Mouse (Mus musculus): ENCODE data around the gene Foxe1. TPM values are rescaled to one million over a fixed set of nuclear protein-coding genes. Genes with fewer than 3 reads are reported as not detected.

Foxe1 gene
- polyA plus RNA-seq, 1 experiment from 2014 or later = 2.3 TPM

- H3K9me3 ChIP-seq = no peaks in the 10 kb centered on the region
- 12% methylated on average over 10 of the region's 10 CpGs for WGBS
- H3K4me1 ChIP-seq = peaks cover 16% of the 10 kb centered on the region
- no peak overlapping the region for H3K4me3 ChIP-seq
- H3K27me3 ChIP-seq (replicated peaks; ENCODE audit: low read depth, poor library complexity, severe bottlenecking) = peaks cover 90% of the 10 kb centered on the region
- DNase-seq (ENCODE audit: low spot score) = peak; percentile 28
- H3K36me3 ChIP-seq (replicated peaks) = no peaks in the 10 kb centered on the region
- no peak overlapping the region for H3K27ac ChIP-seq (replicated peaks)
These were observed 4.4 kb upstream of the Foxe1 start for GRCm38 (mm10) chr4:46339026-46339425.

- H3K36me3 ChIP-seq (replicated peaks) = no peaks in the 10 kb centered on the region
- peak; percentile 46 for DNase-seq (ENCODE audit: low spot score)
- H3K27me3 ChIP-seq (replicated peaks; ENCODE audit: low read depth, poor library complexity, severe bottlenecking) = peaks cover 94% of the 10 kb centered on the region
- WGBS = under 1% methylated on average over 26 of the region's 26 CpGs
- H3K9me3 ChIP-seq = no peaks in the 10 kb centered on the region
- H3K4me1 ChIP-seq = peaks cover 21% of the 10 kb centered on the region
- no peak overlapping the region for H3K27ac ChIP-seq (replicated peaks)
- peak overlapping the region; percentile 11; the same call in 1 of the 2 replicates for H3K4me3 ChIP-seq
These were observed 3.8 kb upstream of the Foxe1 start for GRCm38 (mm10) chr4:46339584-46339983.

- no peaks in the 10 kb centered on the region for H3K36me3 ChIP-seq (replicated peaks)
- peak overlapping the region; percentile 52 for H3K4me3 ChIP-seq
- H3K27me3 ChIP-seq (replicated peaks; ENCODE audit: low read depth, poor library complexity, severe bottlenecking) = peaks cover 100% of the 10 kb centered on the region
- peaks cover 23% of the 10 kb centered on the region for H3K4me1 ChIP-seq
- H3K9me3 ChIP-seq = no peaks in the 10 kb centered on the region
- H3K27ac ChIP-seq (replicated peaks) = no peak overlapping the region
- WGBS = 9% methylated on average over 22 of the region's 22 CpGs
- DNase-seq (ENCODE audit: low spot score) = peak; percentile 27
These were observed 1.4 kb upstream of the Foxe1 start for GRCm38 (mm10) chr4:46341831-46342680.

- Histone ChIP-seq H3K9me3 (no peaks in the 10 kb centered on the region), H3K27ac (replicated peaks) (no peak overlapping the region), H3K4me1 (peaks cover 23% of the 10 kb centered on the region), H3K36me3 (replicated peaks) (no peaks in the 10 kb centered on the region), H3K4me3 (peak overlapping the region; percentile 52), H3K27me3 (replicated peaks; ENCODE audit: low read depth, poor library complexity, severe bottlenecking) (peaks cover 100% of the 10 kb centered on the region)
- peak; percentile 61 for DNase-seq (ENCODE audit: low spot score)
- under 1% methylated on average over 28 of the region's 28 CpGs for WGBS
These were observed 610 bp upstream of the Foxe1 start for GRCm38 (mm10) chr4:46342711-46343286.

GRCm38 (mm10) chr4:46344288-46344687 is 879 bp downstream of the Foxe1 start:
- DNase-seq (ENCODE audit: low spot score) = peak; percentile 72
- H3K27ac ChIP-seq (replicated peaks) = peak overlapping the region; percentile 44
- WGBS = under 1% methylated on average over 51 of the region's 51 CpGs

DNA sequence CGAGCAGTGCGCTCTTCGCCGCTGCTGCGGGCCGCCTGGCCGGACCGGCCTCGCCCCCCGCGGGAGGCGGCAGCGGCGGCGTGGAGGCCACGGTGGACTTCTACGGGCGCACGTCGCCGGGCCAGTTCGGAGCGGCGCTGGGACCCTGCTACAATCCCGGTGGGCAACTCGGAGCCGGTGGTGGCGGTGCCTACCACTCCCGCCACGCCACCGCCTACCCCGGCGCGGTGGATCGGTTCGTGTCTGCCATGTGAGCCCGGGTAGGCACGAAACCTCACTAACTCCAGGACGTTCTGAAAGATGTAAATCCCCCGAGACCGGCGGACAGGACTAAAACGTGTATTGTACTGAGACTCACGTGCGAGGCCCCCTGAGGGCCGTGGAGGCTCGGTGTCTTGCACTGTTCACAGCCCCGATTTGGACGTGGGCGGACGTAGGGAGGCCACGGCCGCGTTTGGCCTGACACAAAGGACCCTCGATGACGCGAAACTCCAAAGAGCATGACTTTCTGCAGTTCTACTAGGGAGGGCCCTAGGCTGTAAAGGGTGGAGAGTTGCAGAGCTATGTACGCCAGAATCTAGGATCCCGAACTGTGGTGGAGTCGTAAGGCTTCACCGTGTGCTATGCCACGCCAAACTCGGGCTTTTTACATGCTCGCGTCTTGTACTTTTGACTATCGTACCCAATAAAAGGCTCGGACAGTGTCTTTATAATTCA is 1.8 kb downstream of the Foxe1 start:
- DNase-seq (ENCODE audit: low spot score) = peak; percentile 50
- 3% methylated on average over 67 of the region's 67 CpGs for WGBS
- Histone ChIP-seq H3K9me3 (no peaks in the 10 kb centered on the region), H3K27me3 (replicated peaks; ENCODE audit: low read depth, poor library complexity, severe bottlenecking) (peaks cover 100% of the 10 kb centered on the region), H3K36me3 (replicated peaks) (no peaks in the 10 kb centered on the region), H3K27ac (replicated peaks) (peak overlapping the region; percentile 40; the same call in 1 of the 2 replicates), H3K4me3 (peak overlapping the region; percentile 52), H3K4me1 (peaks cover 23% of the 10 kb centered on the region)

More at GRCm38 (mm10) chr4:46344288-46344687, 879 bp downstream of the Foxe1 start:
- Histone ChIP-seq H3K4me3 (peak overlapping the region; percentile 52), H3K4me1 (peaks cover 23% of the 10 kb centered on the region), H3K36me3 (replicated peaks) (no peaks in the 10 kb centered on the region), H3K27me3 (replicated peaks; ENCODE audit: low read depth, poor library complexity, severe bottlenecking) (peaks cover 100% of the 10 kb centered on the region), H3K9me3 (no peaks in the 10 kb centered on the region)

DNA sequence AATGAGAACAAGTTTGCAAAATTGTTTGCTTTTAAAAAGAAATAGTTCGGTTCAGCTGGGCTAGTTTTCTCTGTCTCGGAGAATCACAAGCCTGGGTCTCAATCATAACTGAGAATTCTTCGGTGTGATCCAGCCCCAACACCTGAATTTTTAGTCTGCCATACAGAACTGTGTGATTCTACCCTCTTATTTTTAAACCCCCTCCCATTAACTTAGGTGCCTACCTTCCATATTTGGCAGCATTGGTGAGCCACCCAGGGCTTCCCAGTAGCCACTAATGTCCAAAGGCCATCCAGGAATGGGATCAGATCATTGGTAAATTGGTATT is 2.3 kb downstream of the Foxe1 start:
- 17% methylated on average over 3 of the region's 3 CpGs for WGBS
- peaks cover 100% of the 10 kb centered on the region for H3K27me3 ChIP-seq (replicated peaks; ENCODE audit: low read depth, poor library complexity, severe bottlenecking)
- H3K36me3 ChIP-seq (replicated peaks) = no peaks in the 10 kb centered on the region
- H3K9me3 ChIP-seq = no peaks in the 10 kb centered on the region
- H3K4me1 ChIP-seq = peaks cover 23% of the 10 kb centered on the region
- H3K27ac ChIP-seq (replicated peaks) = no peak overlapping the region
- peak overlapping the region; percentile 52; the same call in 1 of the 2 replicates for H3K4me3 ChIP-seq
- no peak for DNase-seq (ENCODE audit: low spot score)

- Histone ChIP-seq H3K4me1 (peaks cover 23% of the 10 kb centered on the region), H3K27ac (replicated peaks) (no peak overlapping the region), H3K4me3 (peak overlapping the region; percentile 52; the same call in 1 of the 2 replicates), H3K36me3 (replicated peaks) (no peaks in the 10 kb centered on the region), H3K9me3 (no peaks in the 10 kb centered on the region), H3K27me3 (replicated peaks; ENCODE audit: low read depth, poor library complexity, severe bottlenecking) (peaks cover 100% of the 10 kb centered on the region)
- WGBS = 24% methylated on average over 6 of the region's 6 CpGs
- no peak for DNase-seq (ENCODE audit: low spot score)
These were observed 2.8 kb downstream of the Foxe1 start for GRCm38 (mm10) chr4:46346221-46346620.

DNA sequence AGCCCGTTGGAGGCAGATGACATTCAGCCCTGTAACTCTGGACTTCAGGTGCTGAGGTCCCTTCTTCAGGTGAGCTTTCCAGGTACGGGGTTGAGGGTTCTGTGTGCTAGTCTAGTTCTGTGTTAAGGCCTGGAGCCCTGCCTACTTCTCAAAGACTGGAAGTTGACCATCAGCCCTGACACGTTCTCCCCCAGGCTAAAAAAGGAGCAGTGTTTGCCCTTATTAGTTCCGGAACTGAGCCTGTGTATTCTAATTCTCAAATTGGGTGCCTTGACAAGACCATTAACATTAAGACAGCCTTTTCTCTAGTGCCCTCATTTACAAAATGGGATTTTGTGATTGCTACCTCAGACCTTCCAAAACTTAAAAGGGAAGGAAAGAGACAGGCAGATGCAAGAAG is 3.7 kb downstream of the Foxe1 start:
- WGBS = 4% methylated on average over 4 of the region's 4 CpGs
- DNase-seq (ENCODE audit: low spot score) = no peak
- H3K4me3 ChIP-seq = peak overlapping the region; percentile 32; the same call in 1 of the 2 replicates

DNA sequence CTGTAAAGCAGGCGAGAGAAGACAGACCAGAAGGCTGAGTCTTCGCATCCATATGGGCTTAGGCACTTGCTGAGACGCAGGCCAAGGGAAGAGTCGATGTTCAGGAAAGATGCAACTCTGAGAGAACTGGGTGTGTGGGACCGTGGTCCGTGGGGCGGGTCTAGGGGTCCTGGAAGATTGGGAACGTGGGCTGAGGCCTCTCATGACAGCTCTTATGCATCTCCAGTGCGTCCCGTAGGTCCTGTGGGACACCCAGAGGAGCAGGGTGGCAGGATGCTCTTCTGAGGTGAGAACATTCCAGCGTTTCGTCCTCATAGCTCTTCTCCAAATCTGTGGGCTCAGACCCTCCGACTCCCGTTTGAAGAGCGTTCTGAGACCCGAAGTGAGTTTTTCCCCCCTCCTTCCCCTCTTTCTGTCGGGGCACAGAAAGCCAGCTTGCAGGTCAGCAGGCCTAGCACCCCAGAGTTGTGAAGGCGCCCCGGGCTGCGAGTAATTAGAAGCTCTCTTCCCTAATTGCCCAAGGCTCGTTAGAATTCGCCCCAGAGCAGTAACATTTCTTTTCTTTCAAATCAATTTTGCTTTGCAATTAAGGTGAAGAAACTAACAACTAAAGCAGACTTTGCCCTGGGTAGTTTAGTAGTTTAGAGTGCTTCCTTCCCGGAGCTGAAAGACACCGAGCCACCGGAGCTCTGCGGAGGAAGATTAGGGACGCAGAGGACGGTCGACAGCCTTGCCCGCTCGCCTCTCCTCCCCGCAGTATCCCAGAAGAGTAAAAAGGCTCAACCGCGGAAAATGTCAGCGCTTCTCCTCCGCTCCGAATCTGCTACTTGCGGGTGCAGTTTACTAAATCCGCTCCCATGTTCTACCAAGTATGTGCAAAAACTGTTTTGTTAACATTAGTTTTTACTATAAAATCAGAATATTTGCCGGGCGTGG is 4.4 kb downstream of the Foxe1 start:
- H3K27ac ChIP-seq (replicated peaks) = no peak overlapping the region
- DNase-seq (ENCODE audit: low spot score) = peak; percentile 51
- peak overlapping the region; percentile 32 for H3K4me3 ChIP-seq
- peaks cover 27% of the 10 kb centered on the region for H3K4me1 ChIP-seq
- H3K36me3 ChIP-seq (replicated peaks) = no peaks in the 10 kb centered on the region
- H3K9me3 ChIP-seq = no peaks in the 10 kb centered on the region
- WGBS = 1% methylated on average over 41 of the region's 41 CpGs
- peaks cover 100% of the 10 kb centered on the region for H3K27me3 ChIP-seq (replicated peaks; ENCODE audit: low read depth, poor library complexity, severe bottlenecking)

More for the DNA sequence above, 3.7 kb downstream of the Foxe1 start:
- H3K4me1 ChIP-seq = peaks cover 23% of the 10 kb centered on the region
- no peaks in the 10 kb centered on the region for H3K36me3 ChIP-seq (replicated peaks)
- H3K27me3 ChIP-seq (replicated peaks; ENCODE audit: low read depth, poor library complexity, severe bottlenecking) = peaks cover 100% of the 10 kb centered on the region
- H3K9me3 ChIP-seq = no peaks in the 10 kb centered on the region
- H3K27ac ChIP-seq (replicated peaks) = no peak overlapping the region

DNA sequence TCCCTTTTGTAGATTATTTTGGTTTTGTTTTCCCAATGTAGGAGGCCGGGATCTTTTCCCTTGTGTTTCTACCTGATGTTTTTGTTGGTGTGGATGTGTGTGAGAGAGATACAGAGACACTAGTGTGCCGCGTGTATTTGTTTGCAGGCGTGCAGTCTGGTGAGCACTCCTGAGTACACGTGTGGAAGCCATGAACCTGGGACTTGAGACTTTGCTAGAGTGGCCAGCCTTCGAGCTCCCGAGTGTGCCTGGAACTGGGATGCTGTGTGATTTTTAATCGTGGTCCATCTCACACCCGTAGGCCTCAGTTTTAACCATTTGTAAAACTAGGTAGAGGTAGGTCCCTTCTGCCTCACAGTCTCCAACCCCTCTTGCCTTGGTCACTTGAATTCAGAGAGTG is 5.5 kb downstream of the Foxe1 start:
- 16% methylated on average over 9 of the region's 9 CpGs for WGBS
- no peaks in the 10 kb centered on the region for H3K36me3 ChIP-seq (replicated peaks)

DNA sequence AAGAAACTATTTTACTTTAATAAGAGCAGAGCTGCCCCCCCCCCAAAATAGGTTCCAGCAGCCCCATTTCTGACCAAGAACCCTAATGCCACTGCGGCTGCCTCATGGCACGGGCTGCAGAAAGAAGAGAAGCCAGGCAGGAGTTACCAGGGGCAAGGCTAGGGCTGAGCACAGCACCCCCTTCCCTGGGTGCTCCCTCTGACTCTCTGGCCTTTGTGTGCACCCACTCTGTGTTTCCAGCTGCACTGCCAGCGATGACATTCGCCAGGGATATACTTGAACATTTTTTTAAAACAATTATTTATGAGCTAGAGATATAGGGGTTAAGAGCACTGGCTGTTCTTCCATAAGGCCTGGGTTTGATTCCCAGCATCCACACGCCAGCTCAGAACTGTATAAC is 6.1 kb downstream of the Foxe1 start:
- Histone ChIP-seq H3K4me1 (peaks cover 22% of the 10 kb centered on the region), H3K4me3 (no peak overlapping the region), H3K36me3 (replicated peaks) (no peaks in the 10 kb centered on the region), H3K9me3 (no peaks in the 10 kb centered on the region), H3K27ac (replicated peaks) (no peak overlapping the region), H3K27me3 (replicated peaks; ENCODE audit: low read depth, poor library complexity, severe bottlenecking) (peaks cover 98% of the 10 kb centered on the region)
- DNase-seq (ENCODE audit: low spot score) = no peak
- 43% methylated on average over 5 of the region's 5 CpGs for WGBS

More for the DNA sequence above, 5.5 kb downstream of the Foxe1 start:
- DNase-seq (ENCODE audit: low spot score) = no peak
- Histone ChIP-seq H3K27me3 (replicated peaks; ENCODE audit: low read depth, poor library complexity, severe bottlenecking) (peaks cover 100% of the 10 kb centered on the region), H3K27ac (replicated peaks) (no peak overlapping the region), H3K4me3 (no peak overlapping the region), H3K4me1 (peaks cover 27% of the 10 kb centered on the region), H3K9me3 (no peaks in the 10 kb centered on the region)

All from embryonic facial prominence, embryonic 10.5 days (tissue).